Mouse (Mus musculus) midbrain, embryonic 16.5 days (tissue): ENCODE measurements at regions not wholly inside any gene's neighbourhood (a gene's known extent, or its start where the extent isn't known, plus 50 kb on each side); places are given as distances from the start of the nearest gene placed in this dataset.

ENCODE experiments used
- ATAC-seq: fragments of 200-750 bp; cut with Nextera tagmentation; 2 replicates; pipeline ENCODE4 v1.8.0; 2017; ENCODE audit warnings: moderate TSS enrichment
- H3K27ac ChIP-seq: fragments of 300-500 bp; sonication (generic); 2 replicates; pipeline ENCODE4 v1.5.1; 2014; ENCODE audit warnings: mild to moderate bottlenecking, low read length, mixed read lengths
- H3K27me3 ChIP-seq: fragments of 300-500 bp; sonication (generic); 2 replicates; pipeline ENCODE4 v1.6.1; 2014; ENCODE audit warnings: low read depth, low read length, mixed read lengths; ENCODE audit not compliant: control insufficient read depth, insufficient read depth
- H3K36me3 ChIP-seq: fragments of 300-500 bp; sonication (generic); 2 replicates; pipeline ENCODE4 v1.6.1; 2014; ENCODE audit warnings: mild to moderate bottlenecking, low read length, moderate library complexity, mixed read lengths; ENCODE audit not compliant: control insufficient read depth, insufficient read depth
- H3K4me1 ChIP-seq: fragments of 300-500 bp; sonication (generic); 2 replicates; pipeline ENCODE4 v1.6.1; 2014; ENCODE audit warnings: mild to moderate bottlenecking, low read length, mixed read lengths; ENCODE audit not compliant: control insufficient read depth, insufficient read depth
- H3K4me2 ChIP-seq: fragments of 300-500 bp; sonication (generic); 2 replicates; pipeline ENCODE4 v1.6.1; 2014; ENCODE audit warnings: mild to moderate bottlenecking, low read length, mixed read lengths
- H3K4me3 ChIP-seq: fragments of 300-500 bp; sonication (generic); 2 replicates; pipeline ENCODE4 v1.5.1; 2014; ENCODE audit warnings: low read depth, mild to moderate bottlenecking, low read length, moderate library complexity, mixed read lengths
- H3K9ac ChIP-seq: fragments of 300-500 bp; sonication (generic); 2 replicates; pipeline ENCODE4 v1.6.1; 2014; ENCODE audit warnings: low read depth, low read length, mixed read lengths
- H3K9me3 ChIP-seq: fragments of 300-500 bp; sonication (generic); replicated peaks from 2 replicates; pipeline ENCODE4 v1.6.1; 2014; ENCODE audit warnings: mild to moderate bottlenecking, low read length, mixed read lengths; ENCODE audit not compliant: control insufficient read depth, poor library complexity, severe bottlenecking
- WGBS: fragments of 180-500 bp; shearing (Covaris S2); extraction: QIAGEN DNeasy Blood & Tissue Kit; methylation state at CpG from one replicate; pipeline ENCODE4 v1.1.7; 2014; 5-methylcytosine and 5-hydroxymethylcytosine counted together

DNA sequence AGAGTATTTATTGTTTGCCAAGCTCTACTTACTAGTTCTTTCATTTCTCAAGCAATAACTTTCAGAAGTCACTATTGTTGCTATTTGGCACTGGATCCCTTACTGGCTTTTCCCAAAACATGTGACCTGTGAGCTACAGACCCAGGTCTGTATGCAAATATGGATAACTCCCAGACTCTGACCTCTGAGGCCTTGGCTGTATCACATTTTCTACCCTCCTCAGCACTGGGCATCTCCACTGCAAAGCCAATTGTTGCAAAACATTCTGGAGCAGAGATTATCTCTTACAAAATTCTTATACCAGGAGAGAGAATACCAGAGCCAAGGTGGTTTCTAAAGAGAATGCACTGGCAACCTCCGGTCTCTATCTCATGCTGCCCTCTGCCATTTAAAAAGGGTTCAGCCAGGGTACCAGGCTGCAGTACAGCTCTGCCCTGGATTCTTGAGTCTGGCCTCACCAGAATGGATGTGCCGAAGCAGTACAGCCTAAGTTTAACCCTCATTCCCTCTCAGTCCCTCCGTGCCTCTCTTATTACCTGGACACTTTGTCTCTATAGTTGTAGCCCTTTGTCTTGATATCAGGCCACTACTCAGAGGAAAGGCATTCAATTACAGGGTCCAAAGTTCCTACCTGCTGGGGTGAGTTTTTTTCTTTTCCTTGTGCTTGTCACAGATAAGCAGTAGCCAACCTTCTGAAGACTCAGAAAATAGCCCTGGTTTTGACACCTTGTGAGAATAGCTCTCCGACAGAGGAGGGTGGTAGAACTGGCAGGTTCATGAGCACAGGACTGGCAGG, 101.2 kb upstream of the Vwc2 start:
- Histone ChIP-seq H3K27me3 (no peaks in the 10 kb centered on the region), H3K27ac (no peak overlapping the region), H3K4me2 (no peak overlapping the region), H3K4me3 (no peak overlapping the region), H3K9me3 (no peaks in the 10 kb centered on the region), H3K4me1 (no peaks in the 10 kb centered on the region), H3K36me3 (no peaks in the 10 kb centered on the region), H3K9ac (no peak overlapping the region)
- no peak for ATAC-seq
- WGBS = 90% methylated on average over 4 of the region's 4 CpGs

DNA sequence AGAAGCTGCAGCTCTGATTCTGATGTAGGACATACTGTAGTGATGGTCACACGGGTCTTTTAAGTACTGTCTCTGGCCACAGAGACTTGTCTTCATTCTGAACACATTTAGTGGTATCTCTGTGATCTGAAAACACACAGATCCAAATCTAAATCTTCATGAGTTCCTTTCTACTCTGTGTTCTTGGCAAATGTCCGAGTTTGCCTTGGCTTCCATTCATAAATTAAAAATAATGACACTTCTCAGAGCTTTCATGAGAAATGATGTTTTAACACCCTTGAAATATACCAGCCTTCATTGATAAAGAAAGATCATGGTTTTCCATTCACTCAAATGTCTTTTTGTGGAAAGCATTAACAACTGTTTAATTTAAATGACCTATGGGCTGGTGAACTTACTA, 100.4 kb upstream of the Vwc2 start:
- H3K9me3 ChIP-seq = no peaks in the 10 kb centered on the region
- no peak overlapping the region for H3K9ac ChIP-seq
- WGBS = 70% methylated on average over 2 of the region's 2 CpGs
- ATAC-seq = no peak
- no peaks in the 10 kb centered on the region for H3K27me3 ChIP-seq
- H3K27ac ChIP-seq = no peak overlapping the region
- no peak overlapping the region for H3K4me3 ChIP-seq
- no peaks in the 10 kb centered on the region for H3K4me1 ChIP-seq
- H3K36me3 ChIP-seq = no peaks in the 10 kb centered on the region
- H3K4me2 ChIP-seq = no peak overlapping the region

DNA sequence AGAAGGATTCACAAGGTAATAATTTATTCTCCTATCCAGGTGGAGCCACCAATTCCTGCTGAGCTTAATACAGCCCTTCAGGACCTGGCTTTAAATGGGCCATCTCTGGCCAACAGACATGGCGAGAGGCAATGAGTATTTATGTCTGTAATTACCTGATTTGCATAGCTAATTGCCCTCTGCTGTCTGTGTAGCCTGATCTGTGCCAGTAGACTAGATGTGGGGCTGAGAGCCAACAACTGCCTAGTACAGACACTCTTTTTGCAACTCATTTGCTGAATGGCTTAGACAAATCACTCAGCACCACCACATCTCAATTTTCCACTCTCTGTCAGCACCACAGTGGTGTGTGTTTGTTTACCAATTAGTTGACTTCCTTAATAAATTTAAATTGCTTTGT, 99.9 kb upstream of the Vwc2 start:
- Histone ChIP-seq H3K27ac (no peak overlapping the region), H3K4me2 (no peak overlapping the region), H3K4me1 (no peaks in the 10 kb centered on the region), H3K27me3 (no peaks in the 10 kb centered on the region), H3K9me3 (no peaks in the 10 kb centered on the region), H3K4me3 (no peak overlapping the region), H3K9ac (no peak overlapping the region), H3K36me3 (no peaks in the 10 kb centered on the region)
- ATAC-seq = peak; percentile 92
- 55% methylated on average over 1 of the region's 1 CpGs for whole genome bisulfite sequencing

DNA sequence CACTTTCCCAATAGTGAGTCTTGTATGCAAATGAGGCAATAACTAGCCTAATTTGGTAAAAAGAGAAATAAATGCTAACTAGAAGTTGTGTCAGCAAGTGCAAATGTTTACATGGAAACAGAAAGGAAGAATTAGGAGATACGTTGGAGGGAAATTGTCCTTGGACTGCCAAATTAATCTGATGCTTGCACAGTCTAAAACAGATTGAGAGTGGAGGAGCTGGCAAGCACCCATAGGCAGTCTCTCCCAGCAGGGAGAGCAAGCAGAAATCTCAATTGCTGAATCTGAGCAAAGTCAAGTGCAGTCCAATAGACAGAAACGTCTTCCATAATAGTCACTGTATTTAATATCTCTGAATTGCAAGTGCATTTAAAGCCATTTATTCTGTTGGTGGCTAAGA, 99.5 kb upstream of the Vwc2 start:
- Histone ChIP-seq H3K4me1 (no peaks in the 10 kb centered on the region), H3K9ac (no peak overlapping the region), H3K27me3 (no peaks in the 10 kb centered on the region), H3K36me3 (no peaks in the 10 kb centered on the region), H3K9me3 (no peaks in the 10 kb centered on the region), H3K27ac (no peak overlapping the region), H3K4me2 (no peak overlapping the region), H3K4me3 (no peak overlapping the region)
- ATAC-seq = peak; percentile 86
- 67% methylated on average over 2 of the region's 2 CpGs for WGBS

DNA sequence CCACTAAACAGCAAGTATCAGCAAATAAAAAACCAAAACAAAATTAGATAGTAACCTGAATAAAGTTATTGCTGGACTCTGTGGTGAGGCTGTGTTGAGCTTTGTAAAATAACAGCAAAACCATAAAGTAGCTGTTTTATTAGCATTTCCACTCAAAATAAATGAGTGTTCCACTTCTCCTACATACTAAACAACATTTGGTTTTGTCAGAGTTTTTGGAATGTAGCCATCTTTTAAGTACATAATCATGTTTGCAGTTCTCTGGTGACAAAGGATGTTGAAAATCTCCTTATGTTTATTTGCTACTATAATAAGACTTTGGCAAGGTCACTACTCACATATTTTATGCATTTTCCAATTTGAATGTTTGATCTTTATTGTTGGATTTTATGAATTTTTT, 85.2 kb upstream of the Vwc2 start:
- no peak overlapping the region for H3K4me2 ChIP-seq
- H3K4me1 ChIP-seq = no peaks in the 10 kb centered on the region
- no peaks in the 10 kb centered on the region for H3K9me3 ChIP-seq
- no peaks in the 10 kb centered on the region for H3K36me3 ChIP-seq
- H3K27ac ChIP-seq = no peak overlapping the region
- H3K27me3 ChIP-seq = no peaks in the 10 kb centered on the region
- no peak overlapping the region for H3K9ac ChIP-seq
- no peak for ATAC-seq
- no peak overlapping the region for H3K4me3 ChIP-seq
